Mouse (Mus musculus): ENCODE measurements around the gene Hoxb7. TPM values are rescaled to one million over a fixed set of nuclear protein-coding genes. Genes with fewer than 3 reads are reported as not detected.

Hoxb7 gene
- polyA plus RNA-seq, 1 experiment from 2014 or later: 8.3 TPM

GRCm38 (mm10) chr11:96282795-96283430 lies 3.5 kb upstream of the Hoxb7 start:
- H3K27ac ChIP-seq (ENCODE audit: low read length): peak overlapping the region; percentile 90; the same call in 1 of the 2 replicates
- peak overlapping the region; percentile 55 for H3K4me3 ChIP-seq (replicated peaks; ENCODE audit: low read length)
- peak overlapping the region; percentile 65 for H3K4me2 ChIP-seq (ENCODE audit: low read depth, low read length)
- peak overlapping the region; percentile 69 for H3K9ac ChIP-seq (ENCODE audit: low read length)
- 1% methylated on average over 49 of the region's 49 CpGs for WGBS
- H3K9me3 ChIP-seq (replicated peaks; ENCODE audit: control insufficient read depth, low read length): no peaks in the 10 kb centered on the region
- ATAC-seq (ENCODE audit: insufficient read depth, low FRiP score): no peak
- H3K36me3 ChIP-seq (ENCODE audit: control insufficient read depth, insufficient read depth, low read length): no peaks in the 10 kb centered on the region
- H3K4me1 ChIP-seq (ENCODE audit: control insufficient read depth, insufficient read depth, low read length): no peaks in the 10 kb centered on the region
- peaks cover 53% of the 10 kb centered on the region for H3K27me3 ChIP-seq (ENCODE audit: control insufficient read depth, insufficient read depth, low read length)

- ATAC-seq (ENCODE audit: insufficient read depth, low FRiP score): peak; percentile 15; the same call in 1 of the 2 replicates
- peak overlapping the region; percentile 90 for H3K27ac ChIP-seq (ENCODE audit: low read length)
- no peaks in the 10 kb centered on the region for H3K36me3 ChIP-seq (ENCODE audit: control insufficient read depth, insufficient read depth, low read length)
- H3K9me3 ChIP-seq (replicated peaks; ENCODE audit: control insufficient read depth, low read length): no peaks in the 10 kb centered on the region
- no peaks in the 10 kb centered on the region for H3K4me1 ChIP-seq (ENCODE audit: control insufficient read depth, insufficient read depth, low read length)
- peak overlapping the region; percentile 55 for H3K4me3 ChIP-seq (replicated peaks; ENCODE audit: low read length)
- peaks cover 51% of the 10 kb centered on the region for H3K27me3 ChIP-seq (ENCODE audit: control insufficient read depth, insufficient read depth, low read length)
- 1% methylated on average over 41 of the region's 49 CpGs for whole genome bisulfite sequencing
- peak overlapping the region; percentile 65 for H3K4me2 ChIP-seq (ENCODE audit: low read depth, low read length)
- peak overlapping the region; percentile 69 for H3K9ac ChIP-seq (ENCODE audit: low read length)
Measured at GRCm38 (mm10) chr11:96284041-96284749, 2.2 kb upstream of the Hoxb7 start.

- no peaks in the 10 kb centered on the region for H3K4me1 ChIP-seq (ENCODE audit: control insufficient read depth, insufficient read depth, low read length)
- peak overlapping the region; percentile 55 for H3K4me3 ChIP-seq (replicated peaks; ENCODE audit: low read length)
- peaks cover 48% of the 10 kb centered on the region for H3K27me3 ChIP-seq (ENCODE audit: control insufficient read depth, insufficient read depth, low read length)
- peak overlapping the region; percentile 65 for H3K4me2 ChIP-seq (ENCODE audit: low read depth, low read length)
- H3K9me3 ChIP-seq (replicated peaks; ENCODE audit: control insufficient read depth, low read length): no peaks in the 10 kb centered on the region
- peak overlapping the region; percentile 90 for H3K27ac ChIP-seq (ENCODE audit: low read length)
- peak; percentile 79 for ATAC-seq (ENCODE audit: insufficient read depth, low FRiP score)
- WGBS: 1% methylated on average over 33 of the region's 37 CpGs
- peak overlapping the region; percentile 69 for H3K9ac ChIP-seq (ENCODE audit: low read length)
- H3K36me3 ChIP-seq (ENCODE audit: control insufficient read depth, insufficient read depth, low read length): no peaks in the 10 kb centered on the region
Measured at GRCm38 (mm10) chr11:96284774-96285734, 1.4 kb upstream of the Hoxb7 start.

DNA sequence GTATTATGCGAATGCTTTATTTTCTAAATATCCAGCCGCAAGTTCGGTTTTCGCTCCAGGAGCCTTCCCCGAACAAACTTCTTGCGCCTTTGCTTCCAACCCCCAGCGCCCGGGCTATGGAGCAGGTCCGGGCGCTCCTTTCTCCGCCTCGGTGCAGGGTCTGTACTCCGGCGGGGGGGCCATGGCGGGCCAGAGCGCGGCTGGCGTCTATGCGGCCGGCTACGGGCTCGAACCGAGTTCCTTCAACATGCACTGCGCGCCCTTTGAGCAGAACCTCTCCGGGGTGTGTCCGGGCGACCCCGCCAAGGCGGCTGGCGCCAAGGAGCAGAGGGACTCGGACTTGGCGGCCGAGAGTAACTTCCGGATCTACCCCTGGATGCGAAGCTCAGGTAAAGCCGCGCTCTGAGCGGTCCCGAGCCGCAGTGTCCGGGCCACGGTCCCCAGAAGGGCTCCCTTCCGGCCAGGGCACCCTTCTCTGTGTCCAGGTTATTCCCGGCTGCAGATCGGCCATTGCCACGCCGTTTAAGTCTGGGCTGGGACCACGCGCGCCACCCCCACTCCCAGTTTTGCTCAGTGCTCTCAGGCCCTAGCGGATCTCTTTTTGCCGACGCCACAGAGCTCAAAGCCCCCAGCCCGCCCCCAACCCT lies 439 bp downstream of the Hoxb7 start:
- Histone ChIP-seq H3K4me3 (replicated peaks; ENCODE audit: low read length) (peak overlapping the region; percentile 55), H3K9ac (ENCODE audit: low read length) (peak overlapping the region; percentile 77), H3K27me3 (ENCODE audit: control insufficient read depth, insufficient read depth, low read length) (peaks cover 53% of the 10 kb centered on the region), H3K27ac (ENCODE audit: low read length) (peak overlapping the region; percentile 87), H3K4me1 (ENCODE audit: control insufficient read depth, insufficient read depth, low read length) (no peaks in the 10 kb centered on the region), H3K9me3 (replicated peaks; ENCODE audit: control insufficient read depth, low read length) (no peaks in the 10 kb centered on the region), H3K36me3 (ENCODE audit: control insufficient read depth, insufficient read depth, low read length) (no peaks in the 10 kb centered on the region), H3K4me2 (ENCODE audit: low read depth, low read length) (peak overlapping the region; percentile 65)
- WGBS: 1% methylated on average over 55 of the region's 55 CpGs
- no peak for ATAC-seq (ENCODE audit: insufficient read depth, low FRiP score)

DNA sequence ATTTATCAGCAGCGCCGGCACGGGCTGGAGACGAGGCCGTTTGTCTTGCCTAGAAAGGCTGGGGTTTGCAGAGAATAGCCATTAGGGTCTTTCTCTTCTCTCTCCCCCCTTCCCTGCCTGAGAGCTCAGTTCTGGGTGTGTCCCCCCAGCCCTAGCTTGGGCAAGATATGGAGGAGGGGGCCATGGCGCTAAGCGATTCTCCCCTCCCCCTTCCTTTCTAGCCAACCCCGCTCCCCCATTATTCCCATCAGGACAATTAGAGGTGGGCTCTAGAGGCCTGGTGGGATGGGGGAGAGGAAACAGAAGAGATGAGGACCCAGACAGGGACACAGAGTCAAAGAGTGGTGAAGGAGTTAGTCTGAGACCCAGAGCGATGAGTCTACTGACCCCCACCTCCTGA lies 988 bp downstream of the Hoxb7 start:
- WGBS: 5% methylated on average over 9 of the region's 9 CpGs
- no peaks in the 10 kb centered on the region for H3K36me3 ChIP-seq (ENCODE audit: control insufficient read depth, insufficient read depth, low read length)
- H3K27me3 ChIP-seq (ENCODE audit: control insufficient read depth, insufficient read depth, low read length): peaks cover 52% of the 10 kb centered on the region
- no peak for ATAC-seq (ENCODE audit: insufficient read depth, low FRiP score)
- peak overlapping the region; percentile 55 for H3K4me3 ChIP-seq (replicated peaks; ENCODE audit: low read length)
- H3K4me1 ChIP-seq (ENCODE audit: control insufficient read depth, insufficient read depth, low read length): no peaks in the 10 kb centered on the region
- no peaks in the 10 kb centered on the region for H3K9me3 ChIP-seq (replicated peaks; ENCODE audit: control insufficient read depth, low read length)
- H3K4me2 ChIP-seq (ENCODE audit: low read depth, low read length): peak overlapping the region; percentile 65
- H3K9ac ChIP-seq (ENCODE audit: low read length): peak overlapping the region; percentile 77
- peak overlapping the region; percentile 87 for H3K27ac ChIP-seq (ENCODE audit: low read length)

GRCm38 (mm10) chr11:96288455-96289221 lies 2.2 kb downstream of the Hoxb7 start:
- ATAC-seq (ENCODE audit: insufficient read depth, low FRiP score): no peak
- no peak overlapping the region for H3K27ac ChIP-seq (ENCODE audit: low read length)

DNA sequence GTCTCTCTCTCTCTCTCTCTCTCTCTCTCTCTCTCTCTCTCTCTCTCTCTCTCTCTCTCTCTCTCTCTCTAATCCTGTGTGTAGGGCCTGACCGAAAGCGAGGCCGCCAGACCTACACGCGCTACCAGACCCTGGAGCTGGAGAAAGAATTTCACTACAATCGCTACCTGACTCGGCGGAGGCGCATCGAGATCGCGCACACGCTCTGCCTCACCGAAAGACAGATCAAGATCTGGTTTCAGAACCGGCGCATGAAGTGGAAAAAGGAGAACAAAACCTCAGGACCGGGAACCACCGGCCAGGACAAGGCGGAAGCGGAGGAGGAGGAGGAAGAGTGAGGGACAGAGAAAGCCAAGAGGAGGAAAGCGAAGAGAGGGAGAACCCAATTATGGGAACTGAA lies 2.9 kb downstream of the Hoxb7 start:
- ATAC-seq (ENCODE audit: insufficient read depth, low FRiP score): no peak
- WGBS: 35% methylated on average over 21 of the region's 21 CpGs
- H3K27me3 ChIP-seq (ENCODE audit: control insufficient read depth, insufficient read depth, low read length): peaks cover 56% of the 10 kb centered on the region
- no peak overlapping the region for H3K4me3 ChIP-seq (replicated peaks; ENCODE audit: low read length)
- H3K36me3 ChIP-seq (ENCODE audit: control insufficient read depth, insufficient read depth, low read length): no peaks in the 10 kb centered on the region
- H3K4me1 ChIP-seq (ENCODE audit: control insufficient read depth, insufficient read depth, low read length): no peaks in the 10 kb centered on the region
- H3K4me2 ChIP-seq (ENCODE audit: low read depth, low read length): no peak overlapping the region
- no peaks in the 10 kb centered on the region for H3K9me3 ChIP-seq (replicated peaks; ENCODE audit: control insufficient read depth, low read length)
- H3K27ac ChIP-seq (ENCODE audit: low read length): no peak overlapping the region
- no peak overlapping the region for H3K9ac ChIP-seq (ENCODE audit: low read length)

More at GRCm38 (mm10) chr11:96288455-96289221, 2.2 kb downstream of the Hoxb7 start:
- Histone ChIP-seq H3K27me3 (ENCODE audit: control insufficient read depth, insufficient read depth, low read length) (peaks cover 52% of the 10 kb centered on the region), H3K9ac (ENCODE audit: low read length) (no peak overlapping the region), H3K4me3 (replicated peaks; ENCODE audit: low read length) (no peak overlapping the region), H3K4me1 (ENCODE audit: control insufficient read depth, insufficient read depth, low read length) (no peaks in the 10 kb centered on the region), H3K9me3 (replicated peaks; ENCODE audit: control insufficient read depth, low read length) (no peaks in the 10 kb centered on the region), H3K4me2 (ENCODE audit: low read depth, low read length) (no peak overlapping the region), H3K36me3 (ENCODE audit: control insufficient read depth, insufficient read depth, low read length) (no peaks in the 10 kb centered on the region)
- 54% methylated on average over 1 of the region's 1 CpGs for WGBS

GRCm38 (mm10) chr11:96289837-96290236 lies 3.4 kb downstream of the Hoxb7 start:
- no peak overlapping the region for H3K9ac ChIP-seq (ENCODE audit: low read length)
- no peaks in the 10 kb centered on the region for H3K9me3 ChIP-seq (replicated peaks; ENCODE audit: control insufficient read depth, low read length)
- H3K4me3 ChIP-seq (replicated peaks; ENCODE audit: low read length): no peak overlapping the region
- H3K4me1 ChIP-seq (ENCODE audit: control insufficient read depth, insufficient read depth, low read length): no peaks in the 10 kb centered on the region
- H3K27me3 ChIP-seq (ENCODE audit: control insufficient read depth, insufficient read depth, low read length): peaks cover 61% of the 10 kb centered on the region
- 35% methylated on average over 6 of the region's 6 CpGs for WGBS
- no peaks in the 10 kb centered on the region for H3K36me3 ChIP-seq (ENCODE audit: control insufficient read depth, insufficient read depth, low read length)
- ATAC-seq (ENCODE audit: insufficient read depth, low FRiP score): no peak
- no peak overlapping the region for H3K4me2 ChIP-seq (ENCODE audit: low read depth, low read length)
- H3K27ac ChIP-seq (ENCODE audit: low read length): no peak overlapping the region

Measured in stomach, embryonic 16.5 days (tissue).